Mouse (Mus musculus): ENCODE data around the gene Rnf227. TPM values are rescaled to one million over a fixed set of nuclear protein-coding genes. Genes with fewer than 3 reads are reported as not detected.

Gene Rnf227
- 4.3 and 5.4 TPM in 2 replicates for polyA plus RNA-seq (2014; fragmentation: Nextera tagmentation; extraction: Ambion mirVana)

GRCm38 (mm10) chr11:69340161-69341131 lies at the start of gene Rnf227:
Gene Rnf227 (plus strand): TSS chr11:69340461.
- peak within 1 kb of the TSS; percentile 91 for H3K4me2 ChIP-seq
- peaks cover 40% of the 10 kb centered on the region for H3K27me3 ChIP-seq (replicated peaks; ENCODE audit: control insufficient read depth, insufficient read depth, low read length)
- no peak within 1 kb of the TSS for H3K27ac ChIP-seq (ENCODE audit: low read depth, low read length)
- DNase-seq (ENCODE audit: low spot score) (peak; percentile 65), ATAC-seq (replicated peaks; ENCODE audit: low FRiP score) (peak; percentile 61)
- WGBS, result 3% methylated on average over 96 of the region's 99 CpGs
- peak within 1 kb of the TSS; percentile 56 for H3K4me3 ChIP-seq (ENCODE audit: low read depth, low read length)
- H3K36me3 ChIP-seq (ENCODE audit: control insufficient read depth, insufficient read depth, low read length), result no peaks in the 10 kb centered on the region
- H3K9ac ChIP-seq (ENCODE audit: low read depth, low read length), result peak within 1 kb of the TSS; percentile 52
- no peaks in the 10 kb centered on the region for H3K9me3 ChIP-seq (ENCODE audit: control insufficient read depth, low read length)
- peaks cover 11% of the 10 kb centered on the region for H3K4me1 ChIP-seq (replicated peaks; ENCODE audit: control insufficient read depth, insufficient read depth, low read length)

DNA sequence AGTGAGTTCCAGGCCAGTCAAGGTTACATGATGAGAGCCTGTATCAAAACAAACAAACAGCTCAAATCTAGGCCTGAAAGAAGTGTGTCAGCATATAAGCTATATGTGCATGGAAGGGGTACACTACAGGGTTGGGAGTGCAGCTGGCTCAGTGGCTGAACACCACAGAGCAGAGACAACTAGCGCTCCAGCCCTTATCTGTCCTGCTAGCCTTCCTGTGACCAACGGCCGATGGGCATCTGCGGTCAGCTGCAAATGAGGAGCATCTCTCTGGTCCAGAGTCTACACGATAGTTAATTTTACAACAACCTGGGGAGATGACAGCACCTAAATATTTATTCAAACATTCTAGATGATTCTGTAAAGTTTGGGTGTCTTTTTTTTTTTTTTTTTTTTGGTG lies 49.1 kb upstream of the Rnf227 start:
- 58% methylated on average over 5 of the region's 5 CpGs for WGBS
- H3K9ac ChIP-seq (ENCODE audit: low read depth, low read length), result no peak overlapping the region
- H3K9me3 ChIP-seq (ENCODE audit: control insufficient read depth, low read length), result no peaks in the 10 kb centered on the region
- DNase-seq (ENCODE audit: low spot score), result no peak
- no peaks in the 10 kb centered on the region for H3K36me3 ChIP-seq (ENCODE audit: control insufficient read depth, insufficient read depth, low read length)
- no peak for ATAC-seq (replicated peaks; ENCODE audit: low FRiP score)
- H3K4me3 ChIP-seq (ENCODE audit: low read depth, low read length), result no peak overlapping the region
- no peaks in the 10 kb centered on the region for H3K27me3 ChIP-seq (replicated peaks; ENCODE audit: control insufficient read depth, insufficient read depth, low read length)
- no peak overlapping the region for H3K27ac ChIP-seq (ENCODE audit: low read depth, low read length)
- H3K4me2 ChIP-seq, result no peak overlapping the region
- H3K4me1 ChIP-seq (replicated peaks; ENCODE audit: control insufficient read depth, insufficient read depth, low read length), result peaks cover 4% of the 10 kb centered on the region

GRCm38 (mm10) chr11:69295286-69295685 lies 45.0 kb upstream of the Rnf227 start:
- H3K4me2 ChIP-seq, result no peak overlapping the region
- ATAC-seq (replicated peaks; ENCODE audit: low FRiP score) (no peak), DNase-seq (ENCODE audit: low spot score) (no peak)
- H3K27me3 ChIP-seq (replicated peaks; ENCODE audit: control insufficient read depth, insufficient read depth, low read length), result no peaks in the 10 kb centered on the region
- no peak overlapping the region for H3K4me3 ChIP-seq (ENCODE audit: low read depth, low read length)
- no peaks in the 10 kb centered on the region for H3K9me3 ChIP-seq (ENCODE audit: control insufficient read depth, low read length)
- H3K36me3 ChIP-seq (ENCODE audit: control insufficient read depth, insufficient read depth, low read length), result no peaks in the 10 kb centered on the region
- peaks cover 4% of the 10 kb centered on the region for H3K4me1 ChIP-seq (replicated peaks; ENCODE audit: control insufficient read depth, insufficient read depth, low read length)
- H3K9ac ChIP-seq (ENCODE audit: low read depth, low read length), result no peak overlapping the region
- 79% methylated on average over 3 of the region's 3 CpGs for WGBS
- no peak overlapping the region for H3K27ac ChIP-seq (ENCODE audit: low read depth, low read length)

- H3K27me3 ChIP-seq (replicated peaks; ENCODE audit: control insufficient read depth, insufficient read depth, low read length), result no peaks in the 10 kb centered on the region
- 76% methylated on average over 2 of the region's 2 CpGs for WGBS
Observed at GRCm38 (mm10) chr11:69297799-69298198, 42.5 kb upstream of the Rnf227 start.

GRCm38 (mm10) chr11:69298231-69298630 lies 42.0 kb upstream of the Rnf227 start:
- peaks cover 4% of the 10 kb centered on the region; the same call in 1 of the 2 replicates for H3K36me3 ChIP-seq (ENCODE audit: control insufficient read depth, insufficient read depth, low read length)
- no peak overlapping the region for H3K27ac ChIP-seq (ENCODE audit: low read depth, low read length)
- 79% methylated on average over 7 of the region's 7 CpGs for WGBS
- H3K27me3 ChIP-seq (replicated peaks; ENCODE audit: control insufficient read depth, insufficient read depth, low read length), result no peaks in the 10 kb centered on the region
- no peaks in the 10 kb centered on the region for H3K9me3 ChIP-seq (ENCODE audit: control insufficient read depth, low read length)
- no peak for DNase-seq (ENCODE audit: low spot score)
- ATAC-seq (replicated peaks; ENCODE audit: low FRiP score), result no peak
- no peak overlapping the region for H3K4me2 ChIP-seq
- H3K4me1 ChIP-seq (replicated peaks; ENCODE audit: control insufficient read depth, insufficient read depth, low read length), result peaks cover 4% of the 10 kb centered on the region; the same call in 1 of the 2 replicates
- no peak overlapping the region for H3K4me3 ChIP-seq (ENCODE audit: low read depth, low read length)
- H3K9ac ChIP-seq (ENCODE audit: low read depth, low read length), result no peak overlapping the region

More at GRCm38 (mm10) chr11:69297799-69298198, 42.5 kb upstream of the Rnf227 start:
- no peak overlapping the region for H3K9ac ChIP-seq (ENCODE audit: low read depth, low read length)
- no peaks in the 10 kb centered on the region for H3K9me3 ChIP-seq (ENCODE audit: control insufficient read depth, low read length)
- no peak overlapping the region for H3K4me3 ChIP-seq (ENCODE audit: low read depth, low read length)
- no peak overlapping the region for H3K27ac ChIP-seq (ENCODE audit: low read depth, low read length)
- H3K4me2 ChIP-seq, result no peak overlapping the region
- DNase-seq (ENCODE audit: low spot score) (no peak), ATAC-seq (replicated peaks; ENCODE audit: low FRiP score) (no peak)
- 0 out of 2 replicates have a peak, but pooled peaks cover 2% of the 10 kb centered on the region for H3K36me3 ChIP-seq (ENCODE audit: control insufficient read depth, insufficient read depth, low read length)
- H3K4me1 ChIP-seq (replicated peaks; ENCODE audit: control insufficient read depth, insufficient read depth, low read length), result peaks cover 4% of the 10 kb centered on the region; the same call in 1 of the 2 replicates

- DNase-seq (ENCODE audit: low spot score) (no peak), ATAC-seq (replicated peaks; ENCODE audit: low FRiP score) (no peak)
- Histone ChIP-seq H3K4me3 (ENCODE audit: low read depth, low read length) (no peak overlapping the region), H3K27ac (ENCODE audit: low read depth, low read length) (no peak overlapping the region), H3K9ac (ENCODE audit: low read depth, low read length) (no peak overlapping the region), H3K4me1 (replicated peaks; ENCODE audit: control insufficient read depth, insufficient read depth, low read length) (0 out of 2 replicates have a peak, but pooled peaks cover 3% of the 10 kb centered on the region), H3K36me3 (ENCODE audit: control insufficient read depth, insufficient read depth, low read length) (peaks cover 7% of the 10 kb centered on the region; the same call in 1 of the 2 replicates), H3K4me2 (no peak overlapping the region), H3K27me3 (replicated peaks; ENCODE audit: control insufficient read depth, insufficient read depth, low read length) (no peaks in the 10 kb centered on the region), H3K9me3 (ENCODE audit: control insufficient read depth, low read length) (no peaks in the 10 kb centered on the region)
- WGBS, result 87% methylated on average over 7 of the region's 7 CpGs
Observed at GRCm38 (mm10) chr11:69302817-69303216, 37.4 kb upstream of the Rnf227 start.

DNA sequence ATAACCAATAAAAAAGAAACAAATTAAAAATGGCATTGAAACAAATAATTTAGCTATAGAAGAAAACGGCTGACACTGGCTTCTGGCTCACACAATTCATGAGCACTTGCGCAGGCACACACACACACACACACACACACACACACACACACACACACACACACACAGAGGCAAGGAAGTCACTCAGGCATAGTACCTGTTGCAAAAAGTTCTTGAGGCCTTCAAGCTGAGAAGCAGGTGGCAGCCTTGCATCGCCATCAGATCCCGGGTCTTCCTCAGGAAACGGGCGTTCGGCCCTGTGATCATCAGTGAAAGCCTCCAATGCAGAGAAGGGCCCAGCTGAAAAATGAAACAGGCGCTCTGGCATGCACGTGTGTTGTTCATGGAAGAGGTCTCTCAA lies 35.0 kb upstream of the Rnf227 start:
- no peak overlapping the region for H3K4me2 ChIP-seq
- H3K36me3 ChIP-seq (ENCODE audit: control insufficient read depth, insufficient read depth, low read length), result peaks cover 16% of the 10 kb centered on the region; the same call in 1 of the 2 replicates
- no peaks in the 10 kb centered on the region for H3K27me3 ChIP-seq (replicated peaks; ENCODE audit: control insufficient read depth, insufficient read depth, low read length)
- ATAC-seq (replicated peaks; ENCODE audit: low FRiP score) (no peak), DNase-seq (ENCODE audit: low spot score) (no peak)
- H3K4me1 ChIP-seq (replicated peaks; ENCODE audit: control insufficient read depth, insufficient read depth, low read length), result 0 out of 2 replicates have a peak, but pooled peaks cover 3% of the 10 kb centered on the region
- H3K27ac ChIP-seq (ENCODE audit: low read depth, low read length), result no peak overlapping the region
- H3K4me3 ChIP-seq (ENCODE audit: low read depth, low read length), result no peak overlapping the region
- no peaks in the 10 kb centered on the region for H3K9me3 ChIP-seq (ENCODE audit: control insufficient read depth, low read length)
- 89% methylated on average over 9 of the region's 9 CpGs for WGBS
- no peak overlapping the region for H3K9ac ChIP-seq (ENCODE audit: low read depth, low read length)

DNA sequence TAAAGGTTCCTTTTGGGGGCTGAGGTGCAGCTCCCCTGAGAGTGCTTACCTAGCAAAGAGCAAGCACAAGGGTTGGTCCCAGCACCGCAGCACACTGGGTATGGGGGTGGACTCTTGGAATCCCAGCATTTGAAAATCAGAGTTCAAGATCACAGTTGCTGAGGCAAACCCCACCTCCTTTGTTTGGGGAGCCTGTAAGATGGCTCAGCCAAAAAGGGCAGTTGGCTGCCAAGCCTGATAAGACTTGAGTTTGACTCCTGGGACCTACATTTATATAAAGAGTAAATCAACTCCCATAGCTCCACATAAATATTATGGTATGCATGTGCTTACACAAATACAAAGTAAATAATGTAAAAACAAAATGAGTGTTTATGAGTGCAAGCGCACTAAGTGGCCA lies 34.2 kb upstream of the Rnf227 start:
- Histone ChIP-seq H3K4me1 (replicated peaks; ENCODE audit: control insufficient read depth, insufficient read depth, low read length) (0 out of 2 replicates have a peak, but pooled peaks cover 3% of the 10 kb centered on the region), H3K4me2 (no peak overlapping the region), H3K36me3 (ENCODE audit: control insufficient read depth, insufficient read depth, low read length) (peaks cover 16% of the 10 kb centered on the region; the same call in 1 of the 2 replicates), H3K27ac (ENCODE audit: low read depth, low read length) (no peak overlapping the region), H3K9me3 (ENCODE audit: control insufficient read depth, low read length) (no peaks in the 10 kb centered on the region), H3K9ac (ENCODE audit: low read depth, low read length) (no peak overlapping the region), H3K4me3 (ENCODE audit: low read depth, low read length) (no peak overlapping the region), H3K27me3 (replicated peaks; ENCODE audit: control insufficient read depth, insufficient read depth, low read length) (no peaks in the 10 kb centered on the region)
- 78% methylated on average over 2 of the region's 2 CpGs for WGBS
- no peak for DNase-seq (ENCODE audit: low spot score)
- no peak for ATAC-seq (replicated peaks; ENCODE audit: low FRiP score)

Measured in liver, embryonic 11.5 days (tissue).